Mouse (Mus musculus) regulatory T cell (primary cell): Measurements from ENCODE around the gene Cnfn.
"Not testable (repeated sequence)": the region's sequence is repeated elsewhere in the genome, so short reads cannot be mapped to it uniquely, and the experiment has no call there.

Experiments
- in situ Hi-C: fragments of 300-600 bp; cut with MboI, MseI; formaldehyde crosslinking; loops from one replicate; pipeline ENCODE4 v1.15.1; 2025; ENCODE audit warnings: high pct_unique_total_duplicates

The Cnfn gene

DNA sequence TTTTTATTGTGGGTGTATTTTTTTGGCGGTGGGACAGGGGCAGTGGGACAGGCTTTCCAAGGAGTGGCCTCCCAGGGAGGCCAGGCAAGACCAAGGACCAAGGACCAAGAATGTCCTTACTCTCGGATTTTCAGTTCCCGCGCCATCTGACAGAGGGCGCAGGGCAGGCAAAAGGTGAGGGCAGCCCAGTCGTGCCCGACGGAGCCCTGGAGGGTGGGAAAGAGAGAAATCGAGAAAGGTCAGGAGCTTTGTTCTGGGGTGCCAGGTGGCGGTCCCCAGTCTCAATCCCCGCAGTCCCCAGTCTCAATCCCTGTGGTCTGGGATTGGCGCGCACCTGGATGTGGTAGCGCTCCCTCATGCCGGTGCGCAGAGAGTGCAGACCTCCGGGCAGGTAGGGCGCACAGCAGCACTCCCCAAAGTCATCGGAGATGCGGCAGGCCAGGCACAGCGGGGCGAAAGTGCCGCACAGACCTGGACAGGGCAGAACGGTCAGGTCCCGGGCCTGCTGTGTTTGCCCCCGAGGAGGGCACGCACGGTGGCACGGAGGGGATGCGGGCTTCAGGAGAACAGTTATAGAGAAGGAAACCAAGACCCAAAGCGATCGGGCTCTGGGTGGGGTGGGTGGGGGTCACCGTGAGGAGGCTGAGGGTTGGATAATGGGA lies 1.8 kb downstream of the Cnfn start:
- in situ Hi-C loops: no loop called here

- in situ Hi-C loops: no loop called here
Observed at GRCm38 (mm10) chr7:25365937-25366625, 3.4 kb downstream of the Cnfn start.

DNA sequence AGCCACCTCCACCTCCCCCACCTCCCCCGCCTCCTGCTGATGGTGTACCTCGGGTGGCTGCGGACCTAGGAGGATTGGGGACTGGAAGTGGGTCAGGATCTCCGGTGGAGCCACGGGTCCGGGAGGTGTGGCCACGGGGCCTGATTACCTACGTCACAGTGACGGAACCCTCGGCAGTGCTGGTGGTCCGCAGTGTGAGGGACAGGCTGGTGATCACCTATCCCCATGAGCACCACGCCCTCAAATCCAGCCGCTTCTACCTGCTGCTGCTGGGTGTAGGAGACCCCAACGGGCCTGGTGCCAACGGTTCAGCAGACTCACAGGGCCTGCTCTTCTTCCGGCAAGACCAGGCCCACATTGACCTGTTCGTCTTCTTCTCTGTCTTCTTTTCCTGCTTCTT lies 5.9 kb downstream of the Cnfn start:
- in situ Hi-C loops: loop anchor here (5.0 kb wide), 1 partner anchor 641 kb away; no protein-coding TSS in a partner anchor

DNA sequence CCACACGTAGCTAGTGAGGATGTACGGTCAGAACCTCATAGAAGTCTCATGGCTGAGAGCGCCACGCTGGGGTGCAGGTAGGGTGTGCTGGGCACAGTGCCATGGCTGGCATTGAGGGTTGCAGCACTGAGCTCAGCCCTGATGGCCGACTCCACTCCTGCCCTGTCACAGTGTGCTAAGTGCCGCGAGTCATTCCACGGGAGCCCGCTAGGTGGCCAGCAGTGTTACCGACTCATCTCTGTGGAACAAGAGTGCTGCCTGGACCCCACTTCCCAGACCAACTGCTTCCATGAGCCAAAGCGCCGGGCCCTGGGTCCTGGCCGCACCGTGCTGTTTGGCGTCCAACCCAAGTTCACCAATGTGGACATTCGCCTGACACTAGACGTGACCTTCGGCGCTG lies 6.4 kb downstream of the Cnfn start:
- in situ Hi-C loops: loop anchor here (5.0 kb wide), 1 partner anchor 641 kb away; no protein-coding TSS in a partner anchor

GRCm38 (mm10) chr7:25358721-25359206 lies 10.8 kb downstream of the Cnfn start:
- in situ Hi-C loops: no loop called here

DNA sequence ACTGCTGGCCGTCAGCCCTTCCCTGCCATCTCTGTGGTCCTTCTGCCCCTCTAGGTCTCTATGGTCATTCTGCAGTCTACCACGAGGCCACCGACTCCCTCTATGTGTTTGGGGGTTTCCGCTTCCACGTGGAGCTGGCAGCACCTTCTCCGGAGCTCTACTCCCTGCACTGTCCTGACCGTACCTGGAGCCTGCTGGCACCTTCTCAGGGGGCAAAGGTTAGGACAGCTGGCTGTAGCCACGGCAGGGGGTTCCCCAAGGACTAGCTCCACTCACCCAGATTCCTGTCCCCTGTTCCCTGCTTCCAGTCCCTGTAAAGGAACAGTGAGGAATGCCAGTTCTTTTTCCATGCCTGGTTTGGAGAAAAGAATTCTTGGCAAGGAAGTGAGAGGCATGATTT lies 20.7 kb downstream of the Cnfn start:
- in situ Hi-C loops: no loop called here

DNA sequence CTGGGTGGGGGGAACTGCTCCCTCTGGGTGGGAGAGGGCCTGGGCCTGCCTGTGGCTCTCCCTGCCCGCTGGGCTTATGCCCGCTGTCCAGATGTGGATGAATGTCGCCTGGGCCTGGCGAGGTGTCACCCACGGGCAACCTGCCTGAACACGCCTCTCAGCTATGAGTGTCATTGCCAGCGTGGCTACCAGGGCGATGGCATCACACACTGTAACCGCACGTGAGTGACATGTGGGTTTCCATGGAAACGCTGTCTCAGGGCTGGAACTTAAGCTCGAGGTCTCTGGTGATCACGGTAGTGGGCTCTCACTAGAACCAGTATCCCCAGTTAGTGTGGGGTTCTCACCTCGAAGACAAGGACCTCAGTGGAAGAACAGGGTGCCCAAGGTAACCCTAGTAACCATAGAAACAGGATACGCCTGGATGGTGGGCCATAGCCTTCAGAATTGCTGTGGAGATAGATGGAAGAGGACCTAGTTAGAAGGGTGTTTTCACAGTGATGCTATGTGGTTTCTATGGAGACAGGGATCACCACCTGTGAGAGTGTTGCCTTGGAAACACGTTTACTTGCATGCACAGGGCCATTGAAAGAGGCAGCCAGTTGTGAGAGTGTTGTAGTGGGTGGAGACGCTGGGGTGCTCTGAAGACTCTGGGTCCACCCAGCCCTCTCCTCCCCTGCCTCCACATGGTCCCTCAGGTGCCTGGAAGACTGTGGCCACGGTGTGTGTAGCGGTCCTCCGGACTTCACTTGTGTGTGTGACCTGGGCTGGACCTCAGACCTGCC lies 28.3 kb downstream of the Cnfn start:
- in situ Hi-C loops: no loop called here

DNA sequence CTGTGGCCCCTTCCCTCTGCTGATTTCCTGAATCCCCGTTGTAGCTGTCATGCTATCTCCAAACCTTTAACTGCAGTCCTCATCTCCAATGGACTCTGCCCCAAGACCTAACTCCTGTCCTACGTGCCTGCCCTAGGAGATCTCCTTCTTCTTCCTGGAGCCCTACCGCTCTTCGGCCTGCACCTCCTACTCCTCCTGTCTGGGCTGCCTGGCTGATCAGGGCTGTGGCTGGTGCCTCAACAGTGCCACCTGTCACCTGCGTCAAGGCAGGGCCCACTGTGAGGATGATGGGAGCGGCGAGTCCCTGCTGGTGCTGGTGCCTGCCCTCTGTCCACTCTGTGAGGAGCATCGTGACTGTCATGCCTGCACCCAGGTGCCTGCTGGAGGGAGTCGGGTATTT lies 30.2 kb downstream of the Cnfn start:
- in situ Hi-C loops: no loop called here

GRCm38 (mm10) chr7:25334472-25334871 lies 35.1 kb downstream of the Cnfn start:
- in situ Hi-C loops: no loop called here

- in situ Hi-C loops: no loop called here
Observed at GRCm38 (mm10) chr7:25333596-25334307, 35.8 kb downstream of the Cnfn start.

DNA sequence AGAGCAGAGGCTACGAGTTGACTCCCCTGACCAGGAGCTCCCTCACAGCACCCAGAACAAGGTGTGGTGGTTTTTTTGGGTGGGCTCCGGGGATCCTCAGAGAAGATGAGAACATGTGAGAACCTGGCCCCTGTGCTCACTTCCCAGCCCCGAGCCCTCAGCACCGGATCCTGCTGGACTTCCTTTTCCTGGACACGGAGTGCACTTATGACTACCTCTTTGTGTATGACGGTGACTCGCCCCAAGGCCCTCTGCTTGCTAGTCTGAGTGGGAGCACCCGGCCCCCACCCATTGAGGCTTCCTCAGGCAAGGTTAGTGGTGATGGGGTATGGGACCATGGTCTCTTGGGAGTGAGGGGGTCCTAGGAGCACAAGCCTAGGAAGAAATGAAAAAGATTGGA lies 43.3 kb downstream of the Cnfn start:
- in situ Hi-C loops: no loop called here

GRCm38 (mm10) chr7:25325431-25325830 lies 44.1 kb downstream of the Cnfn start:
- in situ Hi-C loops: not testable (repeated sequence)

- in situ Hi-C loops: no loop called here
Observed at GRCm38 (mm10) chr7:25323219-25323618, 46.3 kb downstream of the Cnfn start.

DNA sequence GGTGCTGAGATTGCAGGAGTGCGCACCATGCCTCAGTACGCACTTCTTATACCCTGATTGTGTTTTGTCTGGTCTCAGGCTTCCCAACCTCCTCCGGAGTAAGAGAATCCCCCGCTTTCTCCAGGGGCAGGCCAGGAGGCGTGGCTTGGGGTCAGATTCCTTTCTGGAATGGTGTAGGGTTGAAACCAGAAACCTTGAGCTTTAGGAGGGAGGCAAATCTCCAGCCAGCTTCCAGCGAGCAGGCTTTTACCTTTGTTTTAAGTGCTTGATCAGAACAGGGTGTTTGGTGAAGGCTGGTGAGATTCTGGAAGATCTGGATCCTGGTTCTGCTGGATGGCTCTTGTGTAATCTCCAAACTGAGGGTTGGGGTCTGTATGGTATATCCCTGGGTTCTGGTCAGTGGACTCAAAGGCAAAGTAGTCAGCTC lies 47.5 kb downstream of the Cnfn start:
- in situ Hi-C loops: no loop called here
